Mouse (Mus musculus) ovary, postnatal 36 days (tissue): ENCODE data around the gene Syn3.
"Not testable (repeated sequence)": the region's sequence is repeated elsewhere in the genome, so short reads cannot be mapped to it uniquely, and the experiment has no call there.

Experiments used
- DNase-seq: peaks from one replicate; pipeline ENCODE4 v3.0.0; 2022; ENCODE audit warnings: low spot score, mixed read lengths

Gene Syn3

GRCm38 (mm10) chr10:86468612-86469546 is 29.8 kb downstream of the Syn3 start:
- no peak for DNase-seq

GRCm38 (mm10) chr10:86463538-86464199 is 35.0 kb downstream of the Syn3 start:
- peak; percentile 78 for DNase-seq

GRCm38 (mm10) chr10:86459643-86460042 is 39.1 kb downstream of the Syn3 start:
- DNase-seq = peak; percentile 15

- no peak for DNase-seq
These were observed 41.0 kb downstream of the Syn3 start for GRCm38 (mm10) chr10:86457665-86458209.

- no peak for DNase-seq
These were observed 41.5 kb downstream of the Syn3 start for GRCm38 (mm10) chr10:86457195-86457594.

GRCm38 (mm10) chr10:86455296-86456055 is 43.2 kb downstream of the Syn3 start:
- DNase-seq = no peak

- no peak for DNase-seq
These were observed 46.2 kb downstream of the Syn3 start for GRCm38 (mm10) chr10:86452326-86452995.

- DNase-seq = no peak
These were observed 47.4 kb downstream of the Syn3 start for GRCm38 (mm10) chr10:86451294-86451693.

GRCm38 (mm10) chr10:86446649-86447048 is 52.0 kb downstream of the Syn3 start:
- no peak for DNase-seq

- no peak for DNase-seq
These were observed 53.5 kb downstream of the Syn3 start for GRCm38 (mm10) chr10:86445207-86445606.

GRCm38 (mm10) chr10:86444665-86445064 is 54.0 kb downstream of the Syn3 start:
- DNase-seq = no peak

GRCm38 (mm10) chr10:86441765-86442164 is 56.9 kb downstream of the Syn3 start:
- no peak for DNase-seq

GRCm38 (mm10) chr10:86439640-86440039 is 59.1 kb downstream of the Syn3 start:
- DNase-seq = no peak

GRCm38 (mm10) chr10:86437294-86437693 is 61.4 kb downstream of the Syn3 start:
- DNase-seq = no peak

- not testable (repeated sequence) for DNase-seq
These were observed 63.7 kb downstream of the Syn3 start for GRCm38 (mm10) chr10:86435006-86435405.

- DNase-seq = no peak
These were observed 69.0 kb downstream of the Syn3 start for GRCm38 (mm10) chr10:86429651-86430050.

- no peak for DNase-seq
These were observed 70.7 kb downstream of the Syn3 start for GRCm38 (mm10) chr10:86427956-86428355.

- no peak for DNase-seq
These were observed 72.8 kb downstream of the Syn3 start for GRCm38 (mm10) chr10:86425690-86426530.

GRCm38 (mm10) chr10:86421731-86422370 is 76.8 kb downstream of the Syn3 start:
- no peak for DNase-seq

- DNase-seq = peak; percentile 18
These were observed 79.8 kb downstream of the Syn3 start for GRCm38 (mm10) chr10:86418931-86419330.
